Mouse (Mus musculus): ENCODE measurements around the gene Chrna1. TPM values are rescaled to one million over a fixed set of nuclear protein-coding genes. Genes with fewer than 3 reads are reported as not detected.
A peak's percentile ranks its signal among the peaks of the same experiment; 100 is the strongest.

The Chrna1 gene
- polyA plus RNA-seq, 1 experiment: 105 TPM

GRCm38 (mm10) chr2:73591246-73591645 lies 11.1 kb upstream of the Chrna1 start:
- no peak overlapping the region for H3ac ChIP-seq (ENCODE audit: control insufficient read depth, insufficient read length, low read depth)
- no peaks in the 10 kb centered on the region for H3K79me3 ChIP-seq (ENCODE audit: low read depth)
- no peaks in the 10 kb centered on the region for H3K36me3 ChIP-seq (ENCODE audit: control insufficient read depth, insufficient read depth)
- no peak for TF ChIP-seq USF1 (IDR thresholded peaks at IDR 0.05; ENCODE audit: low read depth)
- no peak for TF ChIP-seq MYOG (IDR thresholded peaks at IDR 0.05; ENCODE audit: control insufficient read depth, extremely low read depth, insufficient read length)
- TF ChIP-seq MYOD1 (IDR thresholded peaks at IDR 0.05; ENCODE audit: control insufficient read depth, insufficient read length, low read depth): no peak
- TF ChIP-seq CEBPB (IDR thresholded peaks at IDR 0.05; ENCODE audit: low read depth): no peak
- no peak for TF ChIP-seq CTCF (IDR thresholded peaks at IDR 0.05; ENCODE audit: control insufficient read depth, insufficient read depth, insufficient read length)
- TF ChIP-seq MAX (IDR thresholded peaks at IDR 0.05): no peak
- TF ChIP-seq FOSL1 (IDR thresholded peaks at IDR 0.05; ENCODE audit: insufficient read depth, low read length, poor library complexity, severe bottlenecking): no peak
- no peaks in the 10 kb centered on the region for H3K27me3 ChIP-seq (ENCODE audit: control insufficient read depth, insufficient read depth, insufficient read length)
- no peak overlapping the region for H3K4me3 ChIP-seq (ENCODE audit: insufficient read depth, poor library complexity, severe bottlenecking)
- no peaks in the 10 kb centered on the region for H3K79me2 ChIP-seq (ENCODE audit: control insufficient read depth, insufficient read depth)

DNA sequence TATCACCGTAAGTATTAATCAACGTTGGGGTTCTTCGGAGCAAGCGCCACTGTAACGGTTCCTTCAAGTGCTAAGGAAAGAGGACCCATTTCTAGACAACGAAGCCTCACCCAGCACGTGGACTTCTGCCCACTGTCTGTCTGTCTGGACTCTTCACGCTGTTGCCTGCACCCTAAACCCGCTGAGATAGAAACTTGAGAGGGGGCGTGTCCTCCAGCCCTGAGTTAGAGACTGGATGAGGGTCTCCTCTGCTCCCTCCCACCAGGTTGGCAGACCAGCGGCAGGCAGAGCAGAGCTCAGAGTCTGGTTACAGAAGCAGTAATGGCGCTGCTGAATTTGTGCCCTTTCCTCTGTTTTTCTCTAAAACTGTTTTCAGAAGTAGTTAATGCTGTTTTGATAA lies 10.0 kb upstream of the Chrna1 start:
- H3K79me2 ChIP-seq (ENCODE audit: control insufficient read depth, insufficient read depth): no peaks in the 10 kb centered on the region
- H3K36me3 ChIP-seq (ENCODE audit: control insufficient read depth, insufficient read depth): no peaks in the 10 kb centered on the region
- H3K79me3 ChIP-seq (ENCODE audit: low read depth): no peaks in the 10 kb centered on the region
- TF ChIP-seq MYOD1 (IDR thresholded peaks at IDR 0.05; ENCODE audit: control insufficient read depth, insufficient read length, low read depth): no peak
- no peak overlapping the region for H3ac ChIP-seq (ENCODE audit: control insufficient read depth, insufficient read length, low read depth)
- no peaks in the 10 kb centered on the region for H3K27me3 ChIP-seq (ENCODE audit: control insufficient read depth, insufficient read depth, insufficient read length)
- H3K4me3 ChIP-seq (ENCODE audit: insufficient read depth, poor library complexity, severe bottlenecking): no peak overlapping the region

GRCm38 (mm10) chr2:73588951-73589350 lies 8.8 kb upstream of the Chrna1 start:
- no peak overlapping the region for H3ac ChIP-seq (ENCODE audit: control insufficient read depth, insufficient read length, low read depth)
- no peaks in the 10 kb centered on the region for H3K27me3 ChIP-seq (ENCODE audit: control insufficient read depth, insufficient read depth, insufficient read length)
- no peak for TF ChIP-seq MYOD1 (IDR thresholded peaks at IDR 0.05; ENCODE audit: control insufficient read depth, insufficient read length, low read depth)
- H3K36me3 ChIP-seq (ENCODE audit: control insufficient read depth, insufficient read depth): no peaks in the 10 kb centered on the region
- H3K79me3 ChIP-seq (ENCODE audit: low read depth): no peaks in the 10 kb centered on the region
- no peaks in the 10 kb centered on the region for H3K79me2 ChIP-seq (ENCODE audit: control insufficient read depth, insufficient read depth)
- no peak overlapping the region for H3K4me3 ChIP-seq (ENCODE audit: insufficient read depth, poor library complexity, severe bottlenecking)

- H3K4me3 ChIP-seq (ENCODE audit: insufficient read depth, poor library complexity, severe bottlenecking): no peak overlapping the region
- TF ChIP-seq MYOG (IDR thresholded peaks at IDR 0.05; ENCODE audit: control insufficient read depth, extremely low read depth, insufficient read length) (no peak), CTCF (IDR thresholded peaks at IDR 0.05; ENCODE audit: control insufficient read depth, insufficient read depth, insufficient read length) (no peak), MAX (IDR thresholded peaks at IDR 0.05) (no peak), CEBPB (IDR thresholded peaks at IDR 0.05; ENCODE audit: low read depth) (no peak), MYOD1 (IDR thresholded peaks at IDR 0.05; ENCODE audit: control insufficient read depth, insufficient read length, low read depth) (no peak), USF1 (IDR thresholded peaks at IDR 0.05; ENCODE audit: low read depth) (no peak), FOSL1 (IDR thresholded peaks at IDR 0.05; ENCODE audit: insufficient read depth, low read length, poor library complexity, severe bottlenecking) (no peak)
- H3K27me3 ChIP-seq (ENCODE audit: control insufficient read depth, insufficient read depth, insufficient read length): no peaks in the 10 kb centered on the region
- H3K36me3 ChIP-seq (ENCODE audit: control insufficient read depth, insufficient read depth): no peaks in the 10 kb centered on the region
- no peak overlapping the region for H3ac ChIP-seq (ENCODE audit: control insufficient read depth, insufficient read length, low read depth)
- H3K79me3 ChIP-seq (ENCODE audit: low read depth): no peaks in the 10 kb centered on the region
- no peaks in the 10 kb centered on the region for H3K79me2 ChIP-seq (ENCODE audit: control insufficient read depth, insufficient read depth)
Observed at GRCm38 (mm10) chr2:73587109-73587506, 7.0 kb upstream of the Chrna1 start.

GRCm38 (mm10) chr2:73586392-73587108 lies 6.4 kb upstream of the Chrna1 start:
- no peaks in the 10 kb centered on the region for H3K27me3 ChIP-seq (ENCODE audit: control insufficient read depth, insufficient read depth, insufficient read length)
- no peak overlapping the region for H3ac ChIP-seq (ENCODE audit: control insufficient read depth, insufficient read length, low read depth)
- H3K4me3 ChIP-seq (ENCODE audit: insufficient read depth, poor library complexity, severe bottlenecking): no peak overlapping the region
- no peak for TF ChIP-seq MYOD1 (IDR thresholded peaks at IDR 0.05; ENCODE audit: control insufficient read depth, insufficient read length, low read depth)
- no peak for TF ChIP-seq FOSL1 (IDR thresholded peaks at IDR 0.05; ENCODE audit: insufficient read depth, low read length, poor library complexity, severe bottlenecking)
- no peak for TF ChIP-seq CTCF (IDR thresholded peaks at IDR 0.05; ENCODE audit: control insufficient read depth, insufficient read depth, insufficient read length)
- no peak for TF ChIP-seq MYOG (IDR thresholded peaks at IDR 0.05; ENCODE audit: control insufficient read depth, extremely low read depth, insufficient read length)
- no peak for TF ChIP-seq CEBPB (IDR thresholded peaks at IDR 0.05; ENCODE audit: low read depth)
- TF ChIP-seq MAX (IDR thresholded peaks at IDR 0.05): no peak
- TF ChIP-seq USF1 (IDR thresholded peaks at IDR 0.05; ENCODE audit: low read depth): no peak
- H3K36me3 ChIP-seq (ENCODE audit: control insufficient read depth, insufficient read depth): no peaks in the 10 kb centered on the region
- no peaks in the 10 kb centered on the region for H3K79me2 ChIP-seq (ENCODE audit: control insufficient read depth, insufficient read depth)
- no peaks in the 10 kb centered on the region for H3K79me3 ChIP-seq (ENCODE audit: low read depth)

GRCm38 (mm10) chr2:73585347-73585831 lies 5.3 kb upstream of the Chrna1 start:
- H3K27me3 ChIP-seq (ENCODE audit: control insufficient read depth, insufficient read depth, insufficient read length): no peaks in the 10 kb centered on the region
- H3K4me3 ChIP-seq (ENCODE audit: insufficient read depth, poor library complexity, severe bottlenecking): peak overlapping the region; percentile 23

More at GRCm38 (mm10) chr2:73585347-73585831, 5.3 kb upstream of the Chrna1 start:
- H3K36me3 ChIP-seq (ENCODE audit: control insufficient read depth, insufficient read depth): no peaks in the 10 kb centered on the region
- H3ac ChIP-seq (ENCODE audit: control insufficient read depth, insufficient read length, low read depth): peak overlapping the region; percentile 74
- no peaks in the 10 kb centered on the region for H3K79me2 ChIP-seq (ENCODE audit: control insufficient read depth, insufficient read depth)
- peak; percentile 56 for TF ChIP-seq MAX (IDR thresholded peaks at IDR 0.05)
- no peak for TF ChIP-seq USF1 (IDR thresholded peaks at IDR 0.05; ENCODE audit: low read depth)
- H3K79me3 ChIP-seq (ENCODE audit: low read depth): no peaks in the 10 kb centered on the region

All from C2C12 (cell line).